Mouse (Mus musculus) liver, embryonic 13.5 days (tissue): ENCODE data around the gene Pls1. TPM values are rescaled to one million over a fixed set of nuclear protein-coding genes. Genes with fewer than 3 reads are reported as not detected.
A peak's percentile ranks its signal among the peaks of the same experiment; 100 is the strongest.

Experiments
- ATAC-seq: fragments of 200-750 bp; cut with Nextera tagmentation; 2 replicates; pipeline ENCODE4 v1.8.0; 2017; ENCODE audit warnings: low read depth, mild to moderate bottlenecking, moderate number of reproducible peaks, moderate library complexity
- DNase-seq: peaks from one replicate; pipeline ENCODE4 v3.0.0; 2022
- H3K27ac ChIP-seq: fragments of 300-500 bp; sonication (generic); 2 replicates; pipeline ENCODE4 v1.5.1; 2015; ENCODE audit warnings: moderate library complexity, mild to moderate bottlenecking, inconsistent platforms
- H3K27me3 ChIP-seq: fragments of 300-500 bp; sonication (generic); 2 replicates; pipeline ENCODE4 v1.6.1; 2015; ENCODE audit warnings: mild to moderate bottlenecking, inconsistent platforms
- H3K36me3 ChIP-seq: fragments of 300-500 bp; sonication (generic); 2 replicates; pipeline ENCODE4 v1.6.1; 2015; ENCODE audit warnings: mild to moderate bottlenecking, inconsistent platforms
- H3K4me1 ChIP-seq: fragments of 300-500 bp; sonication (generic); replicated peaks from 2 replicates; pipeline ENCODE4 v1.6.1; 2015; ENCODE audit warnings: inconsistent platforms
- H3K4me2 ChIP-seq: fragments of 300-500 bp; sonication (generic); 2 replicates; pipeline ENCODE4 v1.6.1; 2015; ENCODE audit warnings: inconsistent platforms, mild to moderate bottlenecking, moderate library complexity
- H3K4me3 ChIP-seq: fragments of 300-500 bp; sonication (generic); replicated peaks from 2 replicates; pipeline ENCODE4 v1.5.1; 2015; ENCODE audit warnings: mild to moderate bottlenecking, inconsistent platforms
- H3K9ac ChIP-seq: fragments of 300-500 bp; sonication (generic); 2 replicates; pipeline ENCODE4 v1.6.1; 2015; ENCODE audit warnings: mild to moderate bottlenecking, inconsistent platforms
- H3K9me3 ChIP-seq: fragments of 300-500 bp; sonication (generic); replicated peaks from 2 replicates; pipeline ENCODE4 v1.6.1; 2016; ENCODE audit warnings: inconsistent platforms
- WGBS: fragments of 180-500 bp; shearing (Covaris S2); methylation state at CpG from one replicate; pipeline ENCODE4 v1.1.7; 2015; ENCODE audit not compliant: insufficient replicate concordance; 5-methylcytosine and 5-hydroxymethylcytosine counted together
- polyA plus RNA-seq: library from polyadenylated mRNA; unstranded; fragments of >200 nt; fragmentation: Nextera tagmentation; extraction: Ambion mirVana; gene quantifications from 2 replicates; pipeline ENCODE4 v1.2.1, GENCODE M21; 2015

The Pls1 gene
- polyA plus RNA-seq, 1 experiment from 2014 or later: 9.6 TPM

GRCm38 (mm10) chr9:95761381-95761780 lies 83.7 kb downstream of the Pls1 start:
- Histone ChIP-seq H3K9me3 (no peaks in the 10 kb centered on the region), H3K4me3 (no peak overlapping the region), H3K36me3 (no peaks in the 10 kb centered on the region), H3K4me2 (no peak overlapping the region), H3K4me1 (no peaks in the 10 kb centered on the region), H3K27ac (no peak overlapping the region), H3K27me3 (no peaks in the 10 kb centered on the region), H3K9ac (no peak overlapping the region)
- ATAC-seq (no peak), DNase-seq (no peak)
- 70% methylated on average over 8 of the region's 8 CpGs for WGBS

GRCm38 (mm10) chr9:95750746-95751145 lies 94.4 kb downstream of the Pls1 start:
- Histone ChIP-seq H3K9me3 (no peaks in the 10 kb centered on the region), H3K9ac (no peak overlapping the region), H3K4me3 (peak overlapping the region; percentile 71; the same call in 1 of the 2 replicates), H3K4me2 (peak overlapping the region; percentile 93; the same call in 1 of the 2 replicates), H3K4me1 (peaks cover 15% of the 10 kb centered on the region), H3K36me3 (no peaks in the 10 kb centered on the region), H3K27ac (no peak overlapping the region), H3K27me3 (peaks cover 42% of the 10 kb centered on the region)
- ATAC-seq: no peak
- no peak for DNase-seq
- WGBS: 41% methylated on average over 9 of the region's 9 CpGs

- WGBS: under 1% methylated on average over 56 of the region's 56 CpGs
- H3K27ac ChIP-seq: no peak within 1 kb of the TSS
- no peaks in the 10 kb centered on the region for H3K36me3 ChIP-seq
- peak within 1 kb of the TSS; percentile 71 for H3K4me3 ChIP-seq
- DNase-seq (peak; percentile 44), ATAC-seq (peak; percentile 96)
- H3K4me2 ChIP-seq: peak within 1 kb of the TSS; percentile 93
- H3K4me1 ChIP-seq: peaks cover 15% of the 10 kb centered on the region
- H3K27me3 ChIP-seq: peaks cover 42% of the 10 kb centered on the region
- peak within 1 kb of the TSS; percentile 73 for H3K9ac ChIP-seq
- no peaks in the 10 kb centered on the region for H3K9me3 ChIP-seq
Observed at GRCm38 (mm10) chr9:95750037-95750511, 95.0 kb downstream of the Pls1 start, which contains the start of gene Trpc1. Gene Trpc1 (minus strand): TSS chr9:95750375.

- no peaks in the 10 kb centered on the region for H3K9me3 ChIP-seq
- WGBS: 6% methylated on average over 28 of the region's 34 CpGs
- peak overlapping the region; percentile 73 for H3K9ac ChIP-seq
- DNase-seq (no peak), ATAC-seq (peak; percentile 14; the same call in 1 of the 2 replicates)
- peaks cover 42% of the 10 kb centered on the region for H3K27me3 ChIP-seq
- peak overlapping the region; percentile 71 for H3K4me3 ChIP-seq
- H3K4me2 ChIP-seq: peak overlapping the region; percentile 93
- peaks cover 15% of the 10 kb centered on the region for H3K4me1 ChIP-seq
- H3K36me3 ChIP-seq: no peaks in the 10 kb centered on the region
- H3K27ac ChIP-seq: no peak overlapping the region
Observed at GRCm38 (mm10) chr9:95749461-95749928, 95.6 kb downstream of the Pls1 start.

GRCm38 (mm10) chr9:95747298-95747697 lies 97.8 kb downstream of the Pls1 start:
- no peak for DNase-seq
- Histone ChIP-seq H3K36me3 (no peaks in the 10 kb centered on the region), H3K27me3 (peaks cover 42% of the 10 kb centered on the region), H3K27ac (no peak overlapping the region), H3K4me3 (no peak overlapping the region), H3K4me2 (no peak overlapping the region), H3K4me1 (peaks cover 15% of the 10 kb centered on the region), H3K9me3 (no peaks in the 10 kb centered on the region), H3K9ac (no peak overlapping the region)
- ATAC-seq: no peak
- WGBS: 71% methylated on average over 5 of the region's 5 CpGs

- WGBS: 47% methylated on average over 7 of the region's 7 CpGs
- ATAC-seq: no peak
Observed at GRCm38 (mm10) chr9:95744845-95745613, 100.1 kb downstream of the Pls1 start.

GRCm38 (mm10) chr9:95736238-95736637 lies 108.9 kb downstream of the Pls1 start:
- 0 out of 2 replicates have a peak, but pooled peaks cover 1% of the 10 kb centered on the region for H3K36me3 ChIP-seq
- H3K4me3 ChIP-seq: no peak overlapping the region
- no peak overlapping the region for H3K27ac ChIP-seq
- ATAC-seq: no peak
- H3K4me1 ChIP-seq: no peaks in the 10 kb centered on the region
- H3K9ac ChIP-seq: no peak overlapping the region
- no peak overlapping the region for H3K4me2 ChIP-seq
- no peaks in the 10 kb centered on the region for H3K9me3 ChIP-seq
- no peak for DNase-seq
- H3K27me3 ChIP-seq: no peaks in the 10 kb centered on the region

More at GRCm38 (mm10) chr9:95744845-95745613, 100.1 kb downstream of the Pls1 start:
- H3K4me2 ChIP-seq: 0 out of 2 replicates have a peak overlapping the region, but pooled peaks have one; percentile 0
- H3K9ac ChIP-seq: no peak overlapping the region
- H3K4me3 ChIP-seq: no peak overlapping the region
- no peak overlapping the region for H3K27ac ChIP-seq
- no peaks in the 10 kb centered on the region for H3K36me3 ChIP-seq
- H3K9me3 ChIP-seq: no peaks in the 10 kb centered on the region
- H3K4me1 ChIP-seq: peaks cover 10% of the 10 kb centered on the region
- no peak for DNase-seq
- peaks cover 25% of the 10 kb centered on the region for H3K27me3 ChIP-seq

- Histone ChIP-seq H3K27me3 (no peaks in the 10 kb centered on the region), H3K9me3 (no peaks in the 10 kb centered on the region), H3K4me2 (no peak overlapping the region), H3K36me3 (no peaks in the 10 kb centered on the region), H3K27ac (no peak overlapping the region), H3K9ac (no peak overlapping the region), H3K4me1 (no peaks in the 10 kb centered on the region), H3K4me3 (no peak overlapping the region)
- ATAC-seq (no peak), DNase-seq (no peak)
- WGBS: 35% methylated on average over 8 of the region's 8 CpGs
Observed at GRCm38 (mm10) chr9:95712574-95712973, 132.5 kb downstream of the Pls1 start.

GRCm38 (mm10) chr9:95708943-95709342 lies 136.2 kb downstream of the Pls1 start:
- ATAC-seq (no peak), DNase-seq (no peak)
- H3K4me2 ChIP-seq: no peak overlapping the region
- no peak overlapping the region for H3K27ac ChIP-seq
- H3K27me3 ChIP-seq: no peaks in the 10 kb centered on the region
- no peaks in the 10 kb centered on the region for H3K4me1 ChIP-seq
- no peak overlapping the region for H3K9ac ChIP-seq
- no peaks in the 10 kb centered on the region for H3K36me3 ChIP-seq
- H3K9me3 ChIP-seq: no peaks in the 10 kb centered on the region
- H3K4me3 ChIP-seq: no peak overlapping the region

- H3K27ac ChIP-seq: no peak overlapping the region
- H3K9me3 ChIP-seq: no peaks in the 10 kb centered on the region
- H3K4me3 ChIP-seq: no peak overlapping the region
- H3K4me2 ChIP-seq: no peak overlapping the region
- ATAC-seq: no peak
- H3K4me1 ChIP-seq: no peaks in the 10 kb centered on the region
- no peaks in the 10 kb centered on the region for H3K27me3 ChIP-seq
- whole genome bisulfite sequencing: 75% methylated on average over 5 of the region's 5 CpGs
- no peak for DNase-seq
- no peak overlapping the region for H3K9ac ChIP-seq
- no peaks in the 10 kb centered on the region for H3K36me3 ChIP-seq
Observed at GRCm38 (mm10) chr9:95705371-95705770, 139.7 kb downstream of the Pls1 start.

GRCm38 (mm10) chr9:95704078-95704477 lies 141.0 kb downstream of the Pls1 start:
- Histone ChIP-seq H3K4me2 (no peak overlapping the region), H3K9ac (no peak overlapping the region), H3K9me3 (no peaks in the 10 kb centered on the region), H3K4me1 (no peaks in the 10 kb centered on the region), H3K36me3 (no peaks in the 10 kb centered on the region), H3K27me3 (no peaks in the 10 kb centered on the region), H3K4me3 (no peak overlapping the region), H3K27ac (no peak overlapping the region)
- DNase-seq (no peak), ATAC-seq (no peak)
- 43% methylated on average over 3 of the region's 3 CpGs for WGBS
